8 mouse cellular contexts compared by ENCODE assay signal in the genomic region with DNA sequence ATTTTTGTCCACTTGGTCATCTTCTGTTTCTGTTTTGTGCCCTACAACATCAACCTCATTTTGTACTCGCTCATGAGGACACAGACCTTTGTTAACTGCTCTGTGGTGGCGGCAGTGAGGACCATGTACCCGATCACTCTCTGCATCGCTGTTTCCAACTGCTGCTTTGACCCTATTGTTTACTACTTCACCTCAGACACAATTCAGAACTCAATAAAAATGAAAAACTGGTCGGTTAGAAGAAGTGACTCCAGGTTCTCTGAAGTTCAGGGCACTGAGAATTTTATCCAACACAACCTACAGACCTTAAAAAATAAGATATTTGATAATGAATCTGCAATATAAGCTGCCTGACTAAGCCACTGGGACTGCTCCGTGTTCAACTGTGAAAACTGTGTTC. TPM values are rescaled to one million over a fixed set of nuclear protein-coding genes. Genes with fewer than 3 reads are reported as not detected.
DNase-seq lines count a peak whose midpoint lies in the region; ATAC-seq and TF ChIP-seq lines count a peak whose summit lies in the region.

No protein-coding gene starts in this region.

- H3K4me2 ChIP-seq in embryonic facial prominence, embryonic 13.5 days, result peak overlapping the region; percentile 59
- peak overlapping the region; percentile 57 for H3K4me2 ChIP-seq in hindbrain, embryonic 15.5 days
- peak overlapping the region; percentile 43 for H3K4me2 ChIP-seq in liver, embryonic 16.5 days (ENCODE audit: low read depth, low read length)

- peaks cover 11% of the 10 kb centered on the region for H3K4me1 ChIP-seq in embryonic facial prominence, embryonic 13.5 days
- H3K4me1 ChIP-seq in hindbrain, embryonic 15.5 days (replicated peaks), result peaks cover 18% of the 10 kb centered on the region
- peaks cover 6% of the 10 kb centered on the region for H3K4me1 ChIP-seq in liver, embryonic 16.5 days (ENCODE audit: control insufficient read depth, low read depth, low read length)

- 1% methylated on average over 6 of the region's 6 CpGs for WGBS in embryonic facial prominence, embryonic 13.5 days
- 1% methylated on average over 6 of the region's 6 CpGs for WGBS in hindbrain, embryonic 15.5 days
- under 1% methylated on average over 6 of the region's 6 CpGs for WGBS in liver, embryonic 16.5 days (ENCODE audit: insufficient replicate concordance)

- intact Hi-C loops in gastrocnemius, postnatal 36 days (cut with DNase I), result loop anchor here (10.0 kb wide), 1 partner anchor 254 kb away; no protein-coding TSS in a partner anchor

- peaks cover 6% of the 10 kb centered on the region for H3K36me3 ChIP-seq in embryonic facial prominence, embryonic 13.5 days
- H3K36me3 ChIP-seq in hindbrain, embryonic 15.5 days, result no peaks in the 10 kb centered on the region
- H3K36me3 ChIP-seq in liver, embryonic 16.5 days (ENCODE audit: control insufficient read depth, insufficient read depth), result no peaks in the 10 kb centered on the region; the same call in 1 of the 2 replicates
- 0 out of 2 replicates have a peak, but pooled peaks cover 2% of the 10 kb centered on the region for H3K36me3 ChIP-seq in splenic B cell, adult 2 months (ENCODE audit: control insufficient read depth, insufficient read depth, low read length, poor library complexity, severe bottlenecking)

- no peak for DNase-seq in layer of hippocampus, adult 2 months (ENCODE audit: low spot score in 2 of 2)
- DNase-seq in layer of hippocampus, adult 18-20 months (ENCODE audit: low spot score in 2 of 2), result no peak
- DNase-seq in splenic B cell, adult 2 months (ENCODE audit: low read depth, low spot score), result peak; percentile 26
- no peak for DNase-seq in gastrocnemius, postnatal 36 days
- no peak for DNase-seq in spleen, adult 18-20 months

- no peaks in the 10 kb centered on the region for H3K9me3 ChIP-seq in embryonic facial prominence, embryonic 13.5 days
- H3K9me3 ChIP-seq in hindbrain, embryonic 15.5 days, result no peaks in the 10 kb centered on the region
- no peaks in the 10 kb centered on the region for H3K9me3 ChIP-seq in liver, embryonic 16.5 days (replicated peaks; ENCODE audit: control insufficient read depth, low read length)

- H3K27ac ChIP-seq in layer of hippocampus, adult 2 months, result peak overlapping the region; percentile 88
- H3K27ac ChIP-seq in embryonic facial prominence, embryonic 13.5 days, result peak overlapping the region; percentile 97
- peak overlapping the region; percentile 83 for H3K27ac ChIP-seq in hindbrain, embryonic 15.5 days (replicated peaks)
- H3K27ac ChIP-seq in liver, embryonic 16.5 days (ENCODE audit: low read length), result peak overlapping the region; percentile 1

- H3K9ac ChIP-seq in embryonic facial prominence, embryonic 13.5 days, result peak overlapping the region; percentile 83
- peak overlapping the region; percentile 30 for H3K9ac ChIP-seq in hindbrain, embryonic 15.5 days
- H3K9ac ChIP-seq in liver, embryonic 16.5 days (ENCODE audit: low read depth, low read length), result peak overlapping the region; percentile 62

- no peak for TF ChIP-seq CTCF in layer of hippocampus, adult 2 months (conservative IDR thresholded peaks at IDR 0.05)

- ATAC-seq in embryonic facial prominence, embryonic 13.5 days (ENCODE audit: insufficient number of reproducible peaks, insufficient read depth, low FRiP score, low TSS enrichment, low read depth), result no peak
- no peak for ATAC-seq in hindbrain, embryonic 15.5 days (ENCODE audit: low FRiP score, low read depth)
- ATAC-seq in liver, embryonic 16.5 days (ENCODE audit: low read depth), result peak; percentile 56

- H3K27me3 ChIP-seq in embryonic facial prominence, embryonic 13.5 days, result no peaks in the 10 kb centered on the region
- no peaks in the 10 kb centered on the region for H3K27me3 ChIP-seq in hindbrain, embryonic 15.5 days
- no peaks in the 10 kb centered on the region for H3K27me3 ChIP-seq in liver, embryonic 16.5 days (ENCODE audit: control insufficient read depth, insufficient read depth, low read depth, low read length)
- H3K27me3 ChIP-seq in splenic B cell, adult 2 months (ENCODE audit: control insufficient read depth, insufficient read depth, low read length, poor library complexity, severe bottlenecking), result no peaks in the 10 kb centered on the region

- H3K4me3 ChIP-seq in layer of hippocampus, adult 2 months, result peak overlapping the region; percentile 64
- peak overlapping the region; percentile 63 for H3K4me3 ChIP-seq in embryonic facial prominence, embryonic 13.5 days
- peak overlapping the region; percentile 46 for H3K4me3 ChIP-seq in hindbrain, embryonic 15.5 days
- H3K4me3 ChIP-seq in liver, embryonic 16.5 days (ENCODE audit: low read depth, low read length), result peak overlapping the region; percentile 55

RNA-seq across cellular contexts. Expression of a gene that starts 1.6 kb away (rescaled TPM):
- 1 to 10 TPM; 1.7 to 1.9 TPM for total RNA-seq in layer of hippocampus, adult 2 months (2021)
- total RNA-seq in layer of hippocampus, adult 18-20 months (2021), result 1 to 10 TPM; 1.2 to 1.6 TPM
- polyA plus RNA-seq in embryonic facial prominence, embryonic 13.5 days (2015; fragmentation: Nextera tagmentation; extraction: Ambion mirVana), result 15.5 and 16.9 TPM in 2 replicates
- polyA plus RNA-seq in hindbrain, embryonic 15.5 days (2015; fragmentation: Nextera tagmentation; extraction: Ambion mirVana), result 4.3 and 5.2 TPM in 2 replicates
- 5.9 TPM in 2 replicates for polyA plus RNA-seq in liver, embryonic 16.5 days (2015; fragmentation: Nextera tagmentation; extraction: Ambion mirVana)
- 1 to 10 TPM in 1 of 2 experiments, under 1 TPM in 1; 0.99 to 1.4 TPM for total RNA-seq in gastrocnemius, postnatal 36 days (2021)

Comparison
In these comparisons a context has a peak if more than half of its experiments do, and no peak if none do; other contexts are left out.
1. H3K27ac ChIP-seq: peak in every context shown above with its lines; median percentile 97 in embryonic facial prominence, embryonic 13.5 days; 88 in layer of hippocampus, adult 2 months; 83 in hindbrain, embryonic 15.5 days; 1 in liver, embryonic 16.5 days.
2. H3K9ac ChIP-seq: peak in every context shown above with its lines; median percentile 83 in embryonic facial prominence, embryonic 13.5 days; 62 in liver, embryonic 16.5 days; 30 in hindbrain, embryonic 15.5 days.